Mouse (Mus musculus): ENCODE results near the gene Rhbdf2.

The Rhbdf2 gene

DNA sequence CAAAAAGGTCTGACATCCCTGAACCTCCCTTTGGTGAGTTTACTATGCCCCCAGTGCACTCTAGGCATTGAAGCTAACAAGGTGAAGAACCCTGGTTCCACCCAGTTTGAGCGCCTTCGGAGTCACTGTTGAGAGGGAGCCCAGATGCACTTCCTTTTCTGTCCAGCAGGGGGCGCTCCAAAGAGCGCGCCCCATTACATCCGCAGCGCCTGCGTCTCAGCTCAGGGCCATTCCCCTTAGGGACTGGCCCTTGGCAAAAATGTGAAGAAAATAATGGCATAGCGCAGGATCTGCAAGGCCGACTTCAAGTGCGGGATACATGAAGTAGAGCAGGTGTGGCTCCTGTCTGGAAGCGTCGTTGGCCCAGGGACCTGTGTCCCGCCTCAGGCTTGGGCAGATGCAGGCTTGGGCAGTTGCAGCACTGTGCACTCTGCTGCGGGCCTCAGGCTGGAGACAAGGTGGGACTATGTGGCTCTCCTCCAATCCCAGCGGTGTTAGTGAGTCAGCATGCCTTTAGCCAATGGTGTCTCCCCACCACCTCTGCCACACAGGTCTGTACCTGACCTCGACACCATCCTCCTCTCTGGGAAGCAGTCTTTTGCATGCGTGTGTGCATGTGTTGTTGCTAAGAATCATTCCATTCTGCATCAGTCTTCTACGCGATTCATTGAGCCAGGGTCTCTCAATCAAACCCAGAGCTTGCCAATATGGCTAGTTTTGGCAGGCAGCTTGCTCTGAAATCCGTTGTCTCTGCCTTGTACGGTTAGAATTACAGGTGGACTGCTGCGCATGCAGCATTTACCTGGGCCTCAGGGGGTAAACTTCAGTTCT is 39.8 kb downstream of the Rhbdf2 start:
- peak; percentile 59 for DNase-seq (ENCODE audit: low read depth)

DNA sequence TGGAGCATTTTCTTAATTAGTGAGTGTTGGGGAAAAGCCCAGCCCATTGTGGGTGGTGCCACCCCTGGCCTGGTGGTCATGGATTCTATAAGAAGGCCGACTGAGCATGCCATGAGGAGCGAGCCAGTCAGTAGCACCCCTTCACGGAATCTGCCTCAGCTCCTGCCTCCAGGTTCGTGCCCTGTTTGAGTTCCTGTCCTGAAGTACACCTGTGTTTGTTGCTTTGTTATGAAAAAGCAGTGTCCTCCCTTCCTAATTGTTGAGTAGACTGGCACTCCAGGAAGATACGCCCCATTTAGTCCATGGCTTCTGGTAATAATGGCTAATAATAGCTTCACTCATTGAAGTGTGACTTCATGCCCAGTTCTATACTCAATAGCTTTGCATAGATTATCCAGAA is 40.5 kb downstream of the Rhbdf2 start, which contains the start of gene Aanat:
Gene Aanat (plus strand): TSS at position 123 of the 400 bp plus-strand sequence.
- DNase-seq (ENCODE audit: low read depth), result no peak

- no peak for DNase-seq (ENCODE audit: low read depth)
These were observed 41.1 kb downstream of the Rhbdf2 start for GRCm38 (mm10) chr11:116585682-116586081.

GRCm38 (mm10) chr11:116581376-116581814 is 45.4 kb downstream of the Rhbdf2 start, which contains the start of gene Ube2o:
Gene Ube2o, minus strand, starts transcription at chr11:116581447.
- peak; percentile 59 for DNase-seq (ENCODE audit: low read depth)

DNA sequence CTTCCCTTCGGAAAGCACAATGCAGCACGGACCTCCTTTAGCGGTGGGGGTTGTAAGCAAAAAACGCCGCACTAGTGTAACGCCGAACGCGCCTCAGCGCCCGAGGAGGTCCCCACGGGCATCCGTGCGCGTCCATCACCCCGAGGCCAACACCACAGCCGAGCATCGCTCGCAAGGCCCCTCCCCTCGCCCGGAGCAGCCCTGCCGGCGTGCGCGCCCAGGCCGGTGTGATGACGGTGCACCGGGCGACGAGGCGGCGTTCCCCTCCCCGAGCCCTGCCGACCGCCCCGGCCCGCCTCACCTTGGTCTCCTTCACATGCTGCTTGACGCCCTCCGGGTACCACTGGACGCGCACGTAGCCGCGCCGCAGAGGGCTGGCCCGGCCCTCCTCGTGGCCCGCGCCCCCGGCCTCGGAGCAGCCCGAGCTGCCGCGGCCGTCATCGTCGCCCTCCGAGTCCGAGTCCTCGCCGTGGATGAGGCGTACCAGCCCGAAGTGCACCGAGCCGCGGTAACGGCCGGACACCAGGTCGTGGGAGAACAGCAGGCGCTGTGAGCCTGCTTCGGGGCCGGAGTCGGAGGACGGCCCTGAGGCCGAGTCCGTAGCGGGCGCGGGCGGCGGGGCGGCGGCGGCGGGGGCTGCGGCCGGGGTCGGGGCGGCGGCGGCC is 46.0 kb downstream of the Rhbdf2 start:
- no peak for DNase-seq (ENCODE audit: low read depth)

DNA sequence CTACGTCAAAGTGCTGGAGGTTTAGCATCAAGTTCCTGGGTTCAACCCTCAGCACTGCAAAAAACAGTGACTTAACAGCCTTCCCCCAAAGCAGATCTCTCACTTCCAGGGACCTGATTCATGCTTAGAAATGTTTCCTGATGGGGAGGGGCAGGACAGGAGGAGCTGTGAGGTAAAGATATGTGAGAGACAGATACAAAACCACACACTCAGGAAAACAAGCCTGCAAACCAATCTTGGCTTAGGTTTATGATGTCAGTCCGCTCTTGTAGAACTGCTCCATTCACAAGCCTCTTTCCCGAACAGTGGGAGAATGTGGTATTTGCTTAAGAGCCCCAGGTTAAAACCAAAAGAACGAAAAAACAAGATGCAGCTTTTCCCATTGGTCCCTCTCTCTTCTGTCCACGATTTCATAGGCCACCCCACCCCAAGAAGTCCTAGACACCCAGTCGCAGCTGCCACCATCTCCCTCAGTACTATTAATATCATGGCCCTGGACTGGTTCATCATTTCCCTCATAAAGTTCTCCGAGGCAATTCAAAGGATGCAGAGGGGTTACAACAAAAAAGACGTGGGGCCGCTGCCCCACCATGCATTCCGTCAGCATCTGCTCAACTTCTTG is 46.7 kb downstream of the Rhbdf2 start:
- DNase-seq (ENCODE audit: low read depth), result peak; percentile 66

DNA sequence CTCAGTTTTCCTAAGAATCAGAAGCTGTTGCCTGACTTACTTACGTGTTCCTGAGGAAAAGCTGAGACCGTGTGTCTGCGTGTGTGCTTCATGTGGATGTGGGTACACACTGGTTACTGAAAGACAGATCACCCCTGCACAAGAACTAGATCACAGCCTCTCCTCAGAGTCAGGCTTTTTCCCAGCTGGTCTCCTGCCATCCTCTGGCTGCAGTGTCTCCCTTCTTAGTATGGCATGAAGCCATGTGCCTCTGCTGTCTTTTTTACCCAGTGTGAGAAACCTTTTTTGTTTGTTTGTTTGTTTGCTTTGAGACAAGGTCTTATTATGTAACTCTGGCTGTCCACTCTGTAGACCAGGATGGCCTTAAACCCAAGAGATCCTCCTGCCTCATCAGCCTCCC is 47.5 kb downstream of the Rhbdf2 start:
- DNase-seq (ENCODE audit: low read depth), result no peak

DNA sequence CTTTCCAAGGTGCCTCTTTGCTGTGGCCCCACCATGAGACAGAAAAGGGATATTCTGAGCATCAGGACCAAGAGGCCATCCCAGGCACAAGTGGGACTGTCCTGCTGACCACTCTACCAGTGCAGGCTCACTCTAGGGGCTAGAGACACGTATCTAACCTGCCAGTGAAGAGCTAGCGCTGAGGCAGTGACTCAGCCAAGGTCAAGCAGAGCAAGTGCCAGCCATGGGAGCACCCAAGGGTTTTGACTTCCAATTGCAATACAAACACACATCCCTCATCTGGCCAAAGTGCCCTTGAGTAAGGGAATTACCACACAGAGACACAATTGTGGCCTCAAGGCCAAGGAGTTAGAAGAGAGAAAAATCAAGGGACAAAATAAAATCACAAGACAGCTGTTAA is 51.4 kb downstream of the Rhbdf2 start:
- no peak for DNase-seq (ENCODE audit: low read depth)

DNA sequence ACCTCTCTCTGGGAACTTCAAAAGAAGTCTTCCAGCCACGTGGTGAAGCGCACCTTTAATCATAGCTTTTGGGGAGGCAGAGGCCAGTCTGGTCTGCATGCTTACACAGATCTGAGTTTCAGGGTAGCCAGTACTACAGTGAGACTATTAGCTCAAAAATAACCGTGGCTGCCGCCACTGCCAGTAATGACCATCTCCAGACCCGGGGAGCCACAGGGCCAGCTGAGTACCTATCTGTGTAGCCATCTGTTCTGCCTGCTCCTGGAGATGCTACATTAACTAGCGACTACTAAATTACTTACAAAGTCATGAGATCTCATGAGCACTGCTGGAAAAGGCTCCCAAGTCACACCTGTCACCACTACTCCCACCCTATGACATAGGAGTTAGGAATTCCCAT is 51.8 kb downstream of the Rhbdf2 start:
- DNase-seq (ENCODE audit: low read depth), result no peak

DNA sequence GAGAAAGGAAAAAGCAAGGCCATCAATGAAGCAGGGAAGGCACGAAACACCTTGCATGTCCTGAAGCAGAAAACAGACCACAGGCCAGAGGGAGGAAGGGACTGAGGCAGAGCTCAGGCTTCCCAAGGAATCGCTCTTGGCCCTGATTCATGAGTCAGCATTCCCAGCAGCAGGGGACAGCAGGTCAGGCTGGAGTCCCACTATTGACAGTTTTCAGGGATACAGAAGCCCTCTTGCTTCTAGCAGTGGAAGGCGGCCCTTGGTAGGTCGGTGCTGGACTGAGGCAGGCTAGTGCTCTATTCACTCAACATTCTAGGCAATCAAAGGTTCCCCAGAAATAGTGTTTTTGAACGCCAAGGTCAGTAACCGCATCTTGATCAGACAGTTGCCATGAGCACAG is 52.3 kb downstream of the Rhbdf2 start:
- DNase-seq (ENCODE audit: low read depth), result no peak

DNA sequence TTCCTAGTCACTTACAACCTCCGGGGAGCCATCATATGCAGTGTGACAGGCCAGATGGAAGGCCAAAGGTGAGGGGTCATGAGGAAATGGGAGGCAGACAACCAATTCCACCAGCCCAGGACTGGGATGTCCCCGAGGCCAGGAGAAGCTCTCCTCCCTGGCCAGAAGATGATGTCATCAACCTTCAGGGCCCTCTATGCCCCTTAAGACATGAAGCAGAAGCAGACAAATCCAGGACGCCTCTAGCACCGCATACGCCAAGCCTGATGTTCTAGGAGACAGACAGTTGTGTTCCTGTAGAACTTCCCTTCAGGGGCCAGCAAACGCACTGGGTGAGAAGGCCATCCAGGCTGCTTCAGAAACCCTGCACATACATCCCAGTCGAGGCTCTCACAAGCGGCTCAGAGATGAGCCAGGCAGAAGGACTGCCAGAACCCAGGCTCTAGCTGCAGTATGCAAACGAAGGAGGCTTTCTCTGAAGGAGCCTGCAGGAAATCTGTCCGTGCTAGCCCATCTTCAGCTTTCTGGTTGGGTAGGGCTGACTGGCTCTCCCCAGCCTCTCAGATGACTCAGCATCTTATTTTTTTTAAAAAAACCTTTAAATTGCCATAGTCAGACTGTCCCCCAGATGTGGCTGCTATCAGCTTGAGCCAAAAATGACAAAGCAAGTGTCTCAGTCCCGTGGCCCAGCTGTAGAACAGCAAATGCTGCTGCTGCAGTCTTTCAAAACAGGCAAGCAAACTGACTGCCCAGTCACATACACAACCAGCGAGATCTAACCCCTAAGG is 53.9 kb downstream of the Rhbdf2 start:
- peak; percentile 64 for DNase-seq (ENCODE audit: low read depth)

DNA sequence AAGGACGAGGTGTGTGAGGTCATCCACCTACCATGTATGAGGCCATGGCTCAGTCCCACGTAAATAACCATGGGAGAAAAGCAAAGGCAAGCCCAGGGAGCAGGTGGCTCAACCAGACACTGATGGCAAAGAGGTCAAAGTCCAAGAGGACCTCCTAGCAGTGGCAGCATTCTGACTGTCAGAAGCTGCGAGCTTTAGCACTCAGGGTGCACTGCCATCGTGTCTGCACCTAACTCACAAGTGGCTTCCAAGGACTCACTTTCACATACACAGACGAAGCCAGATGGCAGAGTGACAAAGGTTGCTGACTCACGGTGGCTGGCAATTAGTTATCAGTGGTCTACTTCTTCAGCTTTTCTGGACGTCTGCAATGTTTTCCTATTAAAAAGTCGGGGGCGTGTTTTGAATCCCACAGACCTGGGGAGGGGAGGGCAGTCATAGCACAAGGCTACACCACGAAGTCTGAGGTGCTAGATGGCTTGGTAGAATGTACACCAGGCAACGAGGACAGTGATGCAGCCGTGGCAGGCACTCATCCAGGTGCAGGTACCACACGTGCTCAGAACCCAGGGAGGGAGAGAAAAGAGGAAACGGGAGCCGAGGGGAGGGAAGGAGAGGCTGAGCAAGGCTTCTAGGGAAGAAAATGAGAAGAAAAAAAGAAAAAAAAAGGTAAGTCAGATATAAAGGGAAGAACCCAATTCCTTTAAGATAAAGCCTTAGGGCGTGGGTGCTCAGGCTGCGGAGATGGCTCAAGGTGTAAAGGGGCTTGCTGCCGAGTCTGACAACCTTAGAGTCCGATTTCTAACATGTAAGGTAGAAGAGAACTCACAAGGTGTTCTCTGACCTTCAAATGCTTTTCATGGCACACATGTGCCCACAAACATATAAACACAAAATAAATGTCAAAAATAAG is 54.8 kb downstream of the Rhbdf2 start:
- peak; percentile 70 for DNase-seq (ENCODE audit: low read depth)

- no peak for DNase-seq (ENCODE audit: low read depth)
These were observed 56.0 kb downstream of the Rhbdf2 start for GRCm38 (mm10) chr11:116570821-116571220.

- DNase-seq (ENCODE audit: low read depth), result no peak
These were observed 59.3 kb downstream of the Rhbdf2 start for GRCm38 (mm10) chr11:116567531-116567930.

GRCm38 (mm10) chr11:116565283-116566041 is 61.4 kb downstream of the Rhbdf2 start:
- DNase-seq (ENCODE audit: low read depth), result no peak

- DNase-seq (ENCODE audit: low read depth), result no peak
These were observed 70.5 kb downstream of the Rhbdf2 start for GRCm38 (mm10) chr11:116556308-116556707.

DNA sequence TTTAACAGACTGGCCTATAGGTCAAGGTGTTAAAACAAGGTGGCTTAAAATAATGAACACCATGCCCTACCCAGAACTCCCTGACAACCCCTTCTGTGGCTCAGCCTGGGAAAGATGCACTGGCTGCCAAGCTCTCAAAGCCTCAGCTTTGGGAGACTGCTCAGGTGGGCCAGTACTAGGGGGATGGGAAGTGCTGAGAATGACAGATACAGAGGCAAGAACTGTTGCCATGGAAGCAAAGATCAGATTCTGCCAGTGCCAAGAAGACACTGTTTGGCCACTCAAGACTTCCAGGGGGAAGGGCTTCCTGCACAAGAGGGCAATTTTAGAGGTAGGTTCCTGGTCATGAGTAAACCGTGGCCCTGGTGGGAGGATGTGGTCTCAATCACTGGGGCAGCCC is 71.2 kb downstream of the Rhbdf2 start:
- DNase-seq (ENCODE audit: low read depth), result no peak

DNA sequence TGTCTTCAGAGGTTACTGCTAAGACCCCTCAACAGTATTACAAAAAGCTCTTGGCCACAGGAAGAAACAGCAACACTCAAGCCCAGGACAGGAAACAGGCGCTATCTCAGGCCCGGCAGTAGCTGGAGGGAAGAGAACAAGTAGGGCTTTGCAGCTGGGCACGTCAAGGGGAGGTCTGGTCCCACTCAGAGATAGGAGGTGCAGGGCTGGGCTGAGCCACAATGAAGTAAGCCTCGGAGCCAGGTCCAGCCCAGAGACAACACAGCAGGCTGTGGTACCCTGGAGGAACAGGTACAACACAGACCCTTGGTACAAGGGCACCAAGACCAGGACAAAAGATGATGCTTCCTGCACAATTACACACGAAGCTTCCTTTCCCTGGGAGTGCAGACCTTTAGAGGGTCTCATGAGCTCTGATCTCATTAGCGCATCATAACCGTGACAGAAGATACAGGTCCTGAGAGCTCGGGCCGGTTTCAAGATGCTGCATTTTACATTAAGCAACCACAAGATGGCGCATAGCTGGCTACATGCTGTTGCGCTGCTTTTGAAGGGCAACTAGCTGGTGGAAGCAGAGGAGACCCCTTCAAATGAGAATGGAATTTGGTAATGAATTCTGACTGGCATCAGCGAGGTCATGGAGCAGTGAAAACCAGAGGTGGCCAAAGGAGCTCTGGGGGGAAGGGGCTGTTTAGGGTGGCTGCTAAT is 72.5 kb downstream of the Rhbdf2 start:
- DNase-seq (ENCODE audit: low read depth), result no peak

GRCm38 (mm10) chr11:116552194-116552593 is 74.6 kb downstream of the Rhbdf2 start:
- DNase-seq (ENCODE audit: low read depth), result no peak

DNA sequence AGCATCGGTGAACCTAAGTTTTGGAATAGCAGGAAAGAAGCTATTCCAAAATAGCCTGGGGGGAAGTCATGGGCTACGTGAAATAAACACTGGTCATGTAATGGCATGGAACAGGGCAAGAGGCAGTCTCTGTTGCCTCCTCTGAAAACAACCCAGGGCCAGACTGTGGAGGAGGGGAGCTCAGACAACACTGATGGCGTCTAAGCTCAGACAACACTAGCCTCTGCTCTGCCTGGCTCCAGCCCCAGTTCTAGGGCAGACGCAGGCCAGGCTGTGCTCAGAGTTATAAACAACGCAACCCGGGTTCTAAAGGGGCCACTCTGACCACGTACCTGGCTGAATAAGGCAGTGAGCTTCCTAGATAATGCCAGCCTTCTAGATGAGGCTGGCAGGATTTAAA is 76.1 kb downstream of the Rhbdf2 start:
- DNase-seq (ENCODE audit: low read depth), result no peak

All from c-Kit-positive CD71-positive TER-119-negative erythroid progenitor cells, embryonic 14.5 days (primary cell).